Mouse (Mus musculus): ENCODE results near the gene Itk.

Gene Itk

DNA sequence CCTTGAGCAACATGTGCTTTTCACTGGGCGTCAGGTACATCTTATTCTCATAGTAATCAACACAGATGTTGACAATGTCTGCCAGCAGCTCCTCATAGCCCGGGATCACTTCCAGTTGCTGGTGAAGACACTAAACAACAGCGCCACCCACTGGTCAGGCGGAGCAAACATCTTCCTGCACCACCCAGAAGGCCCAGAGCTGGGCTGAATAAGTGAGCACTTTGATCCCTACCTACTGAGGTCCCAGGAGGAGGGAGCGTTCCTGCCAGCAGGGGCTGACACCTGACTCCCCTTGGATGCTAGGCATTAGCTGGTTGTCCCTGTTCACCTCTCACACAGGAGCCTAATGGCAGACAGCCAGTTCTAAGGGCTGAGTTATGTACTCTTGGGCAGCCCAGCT, 112.5 kb downstream of the Itk start:
- DNase-seq (ENCODE audit: low spot score in 2 of 2): no peak

DNA sequence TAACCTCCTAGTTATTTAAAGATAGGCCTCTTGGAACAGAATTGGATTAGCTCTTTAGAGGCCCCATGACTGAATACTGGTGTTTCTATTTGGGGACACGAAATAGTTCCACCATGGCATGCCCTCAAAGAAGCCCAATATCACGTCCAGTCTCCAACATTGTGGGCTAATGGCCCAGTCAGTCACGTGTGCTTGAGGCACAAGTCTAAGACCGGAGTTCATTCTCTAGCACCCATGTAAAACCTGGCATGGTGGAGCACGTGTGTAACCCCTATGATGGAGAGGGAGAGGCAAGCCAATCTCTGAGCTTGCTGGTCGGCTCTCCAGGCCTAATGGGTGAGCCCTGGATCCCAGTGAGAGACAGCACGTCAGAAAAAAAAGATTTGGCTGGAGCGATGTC, 113.1 kb downstream of the Itk start:
- DNase-seq (ENCODE audit: low spot score in 2 of 2): no peak

- peak; percentile 45 to 52 for DNase-seq (ENCODE audit: low spot score in 2 of 2)
Observed at GRCm38 (mm10) chr11:46275302-46275701, 114.0 kb downstream of the Itk start.

All from urinary bladder, adult 18-20 months (tissue).